Mouse (Mus musculus) small intestine, adult 2 months (tissue): ENCODE data around the gene Mypn. TPM values are rescaled to one million over a fixed set of nuclear protein-coding genes. Genes with fewer than 3 reads are reported as not detected.

Source experiments
- H3K27ac ChIP-seq: fragments of 200-500 bp; 2 replicates; pipeline ENCODE4 v1.5.1; 2012; ENCODE audit warnings: low read depth, low read length, control low read depth, inconsistent platforms; ENCODE audit not compliant: insufficient read depth
- H3K27me3 ChIP-seq: fragments of 200-500 bp; 2 replicates; pipeline ENCODE4 v1.6.1; 2012; ENCODE audit warnings: mild to moderate bottlenecking, moderate library complexity, low read length, inconsistent platforms; ENCODE audit not compliant: control insufficient read depth, insufficient read depth
- H3K36me3 ChIP-seq: fragments of 200-500 bp; 2 replicates; pipeline ENCODE4 v1.6.1; 2012; ENCODE audit warnings: mild to moderate bottlenecking, low read length, control low read depth, inconsistent platforms; ENCODE audit not compliant: control insufficient read depth, insufficient read depth
- H3K4me1 ChIP-seq: fragments of 200-500 bp; 2 replicates; pipeline ENCODE4 v1.6.1; 2012; ENCODE audit warnings: low read length, inconsistent platforms, mixed read lengths; ENCODE audit not compliant: control insufficient read depth, insufficient read depth, insufficient read length
- H3K4me3 ChIP-seq: fragments of 200-500 bp; 2 replicates; pipeline ENCODE4 v1.5.1; 2012; ENCODE audit warnings: low read depth, mild to moderate bottlenecking, control low read depth, inconsistent platforms, low read length, moderate library complexity
- CTCF ChIP-seq: fragments of 200-500 bp; IDR thresholded peaks from 2 replicates; pipeline ENCODE4 v1.5.1; 2012; ENCODE audit warnings: low read depth, mild to moderate bottlenecking, control low read depth, inconsistent platforms, low read length, moderate library complexity, mixed read lengths; ENCODE audit not compliant: insufficient replicate concordance, insufficient read length; ENCODE audit errors: extremely low read depth
- POLR2A ChIP-seq: fragments of 200-500 bp; IDR thresholded peaks from 2 replicates; pipeline ENCODE4 v1.6.1; 2012; ENCODE audit warnings: low read depth, mild to moderate bottlenecking, control low read depth, inconsistent platforms, low read length, moderate library complexity
- WGBS: fragments of 180-500 bp; shearing (Covaris S2); methylation state at CpG from one replicate; pipeline ENCODE4 v1.1.7; 2018; 5-methylcytosine and 5-hydroxymethylcytosine counted together
- polyA plus RNA-seq: library from polyadenylated mRNA; depleted of rRNA; stranded (reverse); fragments of >200 nt; gene quantifications from 2 replicates; pipeline ENCODE4 v1.2.3, GENCODE M21; 2012

The Mypn gene
- polyA plus RNA-seq, 1 experiment: 0.05 TPM

- H3K4me1 ChIP-seq: peaks cover 7% of the 10 kb centered on the region; the same call in 1 of the 2 replicates
- 0 out of 2 replicates have a peak overlapping the region, but pooled peaks have one; percentile 38 for H3K27ac ChIP-seq
- 7% methylated on average over 12 of the region's 12 CpGs for WGBS
- no peaks in the 10 kb centered on the region for H3K27me3 ChIP-seq
- TF ChIP-seq CTCF: no peak
- TF ChIP-seq POLR2A: no peak
- H3K36me3 ChIP-seq: peaks cover 1% of the 10 kb centered on the region; the same call in 1 of the 2 replicates
- H3K4me3 ChIP-seq: no peak overlapping the region
These were observed 39.2 kb upstream of the Mypn start for GRCm38 (mm10) chr10:63242798-63243435.

- peaks cover 6% of the 10 kb centered on the region; the same call in 1 of the 2 replicates for H3K4me1 ChIP-seq
- H3K27me3 ChIP-seq: no peaks in the 10 kb centered on the region
- TF ChIP-seq POLR2A (no peak), CTCF (no peak)
- no peaks in the 10 kb centered on the region for H3K36me3 ChIP-seq
- H3K27ac ChIP-seq: no peak overlapping the region
- 79% methylated on average over 2 of the region's 2 CpGs for WGBS
- H3K4me3 ChIP-seq: no peak overlapping the region
These were observed 37.1 kb upstream of the Mypn start for GRCm38 (mm10) chr10:63240868-63241271.

- no peak overlapping the region for H3K27ac ChIP-seq
- peaks cover 6% of the 10 kb centered on the region; the same call in 1 of the 2 replicates for H3K4me1 ChIP-seq
- no peak overlapping the region for H3K4me3 ChIP-seq
- TF ChIP-seq POLR2A: no peak
- no peak for TF ChIP-seq CTCF
- no peaks in the 10 kb centered on the region for H3K36me3 ChIP-seq
- WGBS: 78% methylated on average over 2 of the region's 2 CpGs
- no peaks in the 10 kb centered on the region for H3K27me3 ChIP-seq
These were observed 36.1 kb upstream of the Mypn start for GRCm38 (mm10) chr10:63239848-63240247.

- no peaks in the 10 kb centered on the region for H3K27me3 ChIP-seq
- no peak overlapping the region for H3K27ac ChIP-seq
- 56% methylated on average over 4 of the region's 4 CpGs for WGBS
- TF ChIP-seq CTCF (no peak), POLR2A (no peak)
- no peak overlapping the region for H3K4me3 ChIP-seq
- H3K36me3 ChIP-seq: no peaks in the 10 kb centered on the region
- peaks cover 6% of the 10 kb centered on the region; the same call in 1 of the 2 replicates for H3K4me1 ChIP-seq
These were observed 34.3 kb upstream of the Mypn start for GRCm38 (mm10) chr10:63238090-63238489.

GRCm38 (mm10) chr10:63237206-63237605, 33.5 kb upstream of the Mypn start:
- Histone ChIP-seq H3K4me1 (peaks cover 2% of the 10 kb centered on the region; the same call in 1 of the 2 replicates), H3K27ac (no peak overlapping the region), H3K36me3 (no peaks in the 10 kb centered on the region), H3K27me3 (no peaks in the 10 kb centered on the region), H3K4me3 (no peak overlapping the region)
- TF ChIP-seq POLR2A (no peak), CTCF (no peak)
- WGBS: 68% methylated on average over 2 of the region's 2 CpGs

GRCm38 (mm10) chr10:63236663-63237062, 32.9 kb upstream of the Mypn start:
- Histone ChIP-seq H3K4me3 (no peak overlapping the region), H3K27me3 (no peaks in the 10 kb centered on the region), H3K36me3 (no peaks in the 10 kb centered on the region), H3K27ac (no peak overlapping the region), H3K4me1 (peaks cover 2% of the 10 kb centered on the region; the same call in 1 of the 2 replicates)
- WGBS: 78% methylated on average over 6 of the region's 6 CpGs
- TF ChIP-seq CTCF (no peak), POLR2A (no peak)

GRCm38 (mm10) chr10:63235889-63236288, 32.1 kb upstream of the Mypn start:
- Histone ChIP-seq H3K36me3 (no peaks in the 10 kb centered on the region), H3K4me1 (peaks cover 2% of the 10 kb centered on the region; the same call in 1 of the 2 replicates), H3K4me3 (no peak overlapping the region), H3K27me3 (no peaks in the 10 kb centered on the region), H3K27ac (no peak overlapping the region)
- TF ChIP-seq CTCF: no peak
- no peak for TF ChIP-seq POLR2A
- WGBS: 77% methylated on average over 8 of the region's 8 CpGs
